Mouse (Mus musculus): ENCODE results near the gene Ppfia4.

Gene Ppfia4

DNA sequence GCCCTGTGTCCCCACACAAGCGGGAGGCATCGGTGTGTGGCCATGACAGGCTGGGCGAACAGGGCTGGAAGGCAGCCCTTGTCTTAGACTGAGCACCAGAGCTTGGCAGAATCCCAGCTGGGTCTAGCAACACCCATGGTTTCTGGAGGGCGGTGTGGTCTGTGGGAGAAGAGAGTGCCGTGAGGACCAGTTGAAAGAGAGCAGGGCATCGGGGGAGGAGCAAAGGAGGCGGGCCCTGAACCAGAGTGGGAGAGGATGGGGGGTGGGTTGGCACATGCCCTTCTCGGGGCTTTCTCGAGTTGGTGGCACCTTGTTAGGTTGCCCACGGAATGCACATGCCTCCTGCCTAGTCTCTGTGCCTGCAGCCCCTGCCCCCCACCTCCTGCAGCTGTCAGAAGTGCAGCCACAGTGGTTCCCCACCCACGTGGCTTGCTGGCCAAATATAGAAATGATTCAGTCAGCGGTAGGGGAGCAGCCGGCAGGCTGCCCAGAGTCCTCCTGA lies at the start of gene Ppfia4:
TSS of gene Ppfia4 (minus strand) at position 159 of the 502 bp plus-strand sequence.
- peak; percentile 72 to 73 for DNase-seq

DNA sequence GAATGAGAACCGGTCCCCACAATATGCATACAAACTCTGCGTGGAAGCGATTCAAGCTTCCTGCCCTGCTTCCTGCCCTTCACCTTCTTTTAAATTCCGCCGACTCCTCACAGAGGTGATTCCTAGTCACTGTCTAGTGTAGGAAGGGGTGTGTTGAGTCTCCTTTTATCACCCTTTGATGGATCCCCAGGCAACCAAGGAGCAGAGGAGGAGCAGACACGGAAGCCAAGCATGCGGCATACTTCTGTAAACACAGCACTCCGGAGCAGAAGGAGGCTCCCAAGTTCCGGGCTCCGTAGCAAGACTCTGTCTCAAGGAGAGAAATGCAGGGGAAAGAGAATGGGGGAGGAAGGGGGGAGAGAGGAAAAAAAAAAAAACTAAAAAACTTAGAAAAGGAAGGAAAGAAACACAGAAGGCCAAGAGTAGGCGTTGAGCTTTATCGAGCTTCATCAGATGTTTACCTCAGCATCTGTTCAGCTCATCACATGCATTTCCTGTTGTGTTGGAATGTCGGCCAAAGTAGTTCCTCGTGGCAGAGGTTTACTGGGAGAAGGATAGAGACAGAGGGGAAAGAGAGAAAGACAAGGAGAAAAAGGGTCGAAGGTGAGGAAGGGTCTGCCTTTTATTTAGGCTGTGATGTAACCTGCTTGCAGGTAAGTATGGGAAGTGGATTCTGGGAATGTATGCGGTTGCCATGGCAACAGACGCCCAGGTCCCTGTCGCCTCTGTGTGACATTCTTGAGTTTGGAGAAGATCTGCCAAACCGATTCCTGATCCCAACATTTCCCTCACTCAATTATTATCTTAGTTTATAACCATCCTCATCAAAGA lies 49.3 kb upstream of the Ppfia4 start:
- DNase-seq = peak; percentile 10 to 25

- no peak for DNase-seq
Measured at GRCm38 (mm10) chr1:134381051-134381450, 48.3 kb upstream of the Ppfia4 start.

- DNase-seq = no peak
Measured at GRCm38 (mm10) chr1:134374124-134374523, 41.4 kb upstream of the Ppfia4 start.

DNA sequence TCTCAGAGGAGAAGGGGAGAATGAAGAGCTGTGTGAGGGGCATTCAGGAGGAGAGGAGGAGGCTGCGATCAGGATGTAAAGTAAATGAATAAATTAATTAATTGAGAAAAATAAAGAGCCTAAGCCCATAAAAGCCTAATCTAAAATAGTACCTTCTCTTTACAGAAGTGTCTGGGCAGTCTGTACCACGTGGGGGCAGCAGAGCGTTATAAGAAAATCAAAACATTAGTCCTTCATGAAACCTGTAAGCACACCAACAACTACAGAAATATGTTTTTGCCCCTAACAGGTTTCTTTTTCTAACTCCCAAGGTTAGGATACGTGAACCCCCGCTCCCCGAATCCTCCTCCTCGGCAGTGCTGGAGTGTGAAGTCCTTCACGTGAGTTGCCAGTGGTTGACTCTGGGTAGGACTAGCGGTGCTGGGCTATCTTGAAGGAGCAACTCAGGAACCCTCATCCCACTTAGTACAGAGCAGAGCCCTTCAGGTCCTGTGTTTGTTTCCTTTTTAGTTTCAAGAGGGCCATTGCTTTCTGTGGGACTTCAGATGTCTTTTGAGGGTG lies 36.1 kb upstream of the Ppfia4 start:
- peak; percentile 49 to 53 for DNase-seq

DNA sequence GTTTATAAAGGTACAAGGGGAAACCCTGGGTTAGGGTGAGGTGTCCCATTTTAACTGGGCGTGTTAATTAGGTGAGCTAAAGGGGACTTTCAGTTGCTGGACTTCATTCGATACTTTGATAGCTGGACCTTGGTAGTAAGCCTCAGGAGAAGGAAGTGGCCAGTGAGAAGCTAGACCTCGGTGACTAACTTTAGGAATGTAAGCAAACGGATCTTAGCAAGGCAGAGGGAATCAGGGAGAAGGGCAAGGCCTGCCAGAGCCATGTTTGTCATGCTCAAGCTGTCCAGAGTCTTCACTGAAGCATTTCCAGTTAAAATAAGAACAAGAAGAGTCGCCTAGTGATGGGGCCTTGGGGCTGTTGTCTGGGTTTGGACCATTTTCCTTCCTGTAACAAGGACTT lies 32.8 kb upstream of the Ppfia4 start:
- no peak for DNase-seq

DNA sequence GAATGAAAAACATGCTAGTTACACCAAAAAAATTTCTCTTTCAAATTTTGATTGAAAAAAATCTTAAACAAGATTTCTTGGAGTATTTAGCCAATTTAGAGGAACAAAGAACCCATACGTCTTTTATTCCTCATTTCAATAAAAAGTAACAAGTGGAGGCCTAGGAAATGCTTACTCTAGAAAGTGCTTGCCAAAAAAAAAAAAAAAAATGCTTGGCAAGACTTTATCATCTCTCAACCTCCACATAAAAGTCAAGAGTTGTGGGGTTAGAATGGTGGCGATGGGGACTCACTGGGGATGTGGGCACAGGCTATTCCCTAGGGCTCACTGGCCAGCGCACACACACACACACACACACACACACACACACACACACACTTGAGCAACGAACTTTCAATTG lies 30.5 kb upstream of the Ppfia4 start:
- no peak for DNase-seq

GRCm38 (mm10) chr1:134361857-134362212 lies 29.1 kb upstream of the Ppfia4 start, which contains the start of gene Tmem183a:
TSS of gene Tmem183a (minus strand) at chr1:134361979.
- DNase-seq = peak; percentile 95 to 99

GRCm38 (mm10) chr1:134361195-134361856 lies 28.6 kb upstream of the Ppfia4 start:
- DNase-seq = no peak

GRCm38 (mm10) chr1:134360656-134361055 lies 27.9 kb upstream of the Ppfia4 start:
- DNase-seq = no peak

DNA sequence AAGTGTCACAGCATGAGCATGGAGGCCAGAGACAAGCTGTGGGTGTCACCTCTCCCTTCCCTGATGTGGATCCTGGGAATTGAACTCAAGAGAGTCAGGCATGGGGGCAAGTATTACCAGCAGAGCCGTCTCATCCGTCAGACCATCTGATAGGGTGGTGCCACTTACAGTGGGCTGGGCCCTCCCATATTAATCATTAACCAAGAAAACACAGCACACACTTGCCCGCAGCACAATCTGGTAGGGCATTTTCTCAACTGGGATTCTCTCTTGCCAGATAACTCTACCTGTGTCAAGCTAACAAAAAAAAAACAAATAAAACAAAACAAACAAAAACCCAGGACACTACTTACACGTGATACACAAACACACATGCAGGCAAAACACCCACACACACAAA lies 24.7 kb upstream of the Ppfia4 start:
- no peak for DNase-seq

GRCm38 (mm10) chr1:134353326-134353725 lies 20.6 kb upstream of the Ppfia4 start:
- DNase-seq = no peak

GRCm38 (mm10) chr1:134347791-134348190 lies 15.1 kb upstream of the Ppfia4 start:
- DNase-seq = no peak

GRCm38 (mm10) chr1:134345075-134345474 lies 12.3 kb upstream of the Ppfia4 start:
- no peak for DNase-seq

- peak; percentile 95 to 97 for DNase-seq
Measured at GRCm38 (mm10) chr1:134344005-134344950, 11.6 kb upstream of the Ppfia4 start.

DNA sequence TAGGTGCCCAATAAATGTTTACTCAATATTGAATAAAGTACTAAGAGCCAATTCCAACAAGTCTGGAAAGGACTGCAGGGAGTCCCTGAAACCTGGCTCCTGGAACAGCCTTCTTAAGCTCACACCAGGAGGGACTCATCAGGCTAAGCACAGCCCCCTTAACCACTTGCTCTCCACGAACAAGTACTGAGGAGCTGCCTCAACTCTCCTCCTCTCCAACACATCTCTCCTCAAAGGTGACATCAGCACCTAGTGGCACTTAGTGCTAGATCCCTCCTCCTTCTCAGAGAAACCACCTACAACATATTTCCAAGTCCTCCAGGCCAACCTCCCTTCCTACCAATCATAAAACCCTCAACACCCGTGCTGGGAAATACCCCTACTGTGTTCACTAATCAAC lies 10.8 kb upstream of the Ppfia4 start:
- DNase-seq = peak; percentile 61 to 68

DNA sequence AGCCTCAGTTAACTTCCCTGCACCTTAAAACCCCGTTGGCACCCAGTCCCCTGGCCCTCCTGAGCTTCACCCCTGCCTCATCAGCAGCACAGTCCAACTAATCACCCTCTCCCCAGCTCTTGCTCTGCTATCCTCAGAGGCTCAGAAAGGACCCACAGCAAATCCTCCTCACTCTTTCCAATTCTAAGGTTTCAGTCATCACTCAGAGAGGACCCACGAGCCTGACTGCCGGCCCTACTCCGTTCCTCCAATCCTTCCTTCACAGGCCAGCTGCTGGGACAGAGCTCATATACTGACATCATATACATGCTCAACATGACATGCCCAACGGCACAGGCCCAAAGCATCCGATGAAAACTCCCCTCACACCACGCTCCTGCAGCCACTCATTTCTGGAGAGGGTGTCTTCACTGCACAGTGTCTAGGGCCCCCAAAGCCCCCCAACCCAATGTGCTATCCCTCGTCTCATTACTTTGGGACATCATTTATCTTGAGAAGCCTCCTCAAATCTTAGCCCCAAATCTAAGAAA lies 10.1 kb upstream of the Ppfia4 start:
- peak in 1 of 2 experiments; percentile 51 for DNase-seq

- peak; percentile 73 to 86 for DNase-seq
Measured at GRCm38 (mm10) chr1:134342278-134342664, 9.5 kb upstream of the Ppfia4 start.

GRCm38 (mm10) chr1:134341641-134342277 lies 9.0 kb upstream of the Ppfia4 start:
- no peak for DNase-seq

- peak in 1 of 2 experiments; percentile 28 for DNase-seq
Measured at GRCm38 (mm10) chr1:134339757-134340619, 7.3 kb upstream of the Ppfia4 start.

DNA sequence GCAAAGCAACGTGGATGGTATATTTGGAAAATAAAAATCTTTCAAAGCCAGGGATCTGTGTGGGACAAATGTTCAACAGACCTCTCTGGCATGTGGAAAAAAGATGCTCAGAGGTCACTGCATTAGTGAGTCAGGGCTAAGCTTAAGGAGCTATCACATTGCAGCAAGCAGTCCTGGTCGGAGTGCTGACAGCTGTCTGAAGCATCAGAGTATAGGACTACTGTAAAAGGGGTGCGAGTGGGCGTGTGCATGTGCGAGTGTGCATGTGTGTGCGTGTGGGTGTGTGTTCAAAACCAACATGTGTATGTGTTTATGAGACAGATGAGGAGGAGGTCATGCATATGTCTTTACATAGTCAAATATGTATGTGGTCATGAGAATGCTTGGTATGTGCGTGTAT lies 6.4 kb upstream of the Ppfia4 start:
- DNase-seq = peak in 1 of 2 experiments; percentile 19
